Mouse (Mus musculus) erythroblast, adult 5-6 weeks (primary cell): ENCODE measurements around the gene Map2k3. TPM values are rescaled to one million over a fixed set of nuclear protein-coding genes. Genes with fewer than 3 reads are reported as not detected.

ENCODE experiments used
- ATAC-seq: replicated peaks from 2 replicates; pipeline ENCODE4 v1.8.0; 2016; ENCODE audit warnings: moderate number of reproducible peaks, mild to moderate bottlenecking, moderate TSS enrichment, inconsistent platforms; ENCODE audit not compliant: poor library complexity, low FRiP score, severe bottlenecking
- total RNA-seq, 2 experiments: library from RNA; stranded (forward) in 1 of 2; stranded (reverse) in 1 of 2; fragments of 150-400 nt in 1 of 2; fragments of 200-764, 138-1000 nt in 1 of 2; gene quantifications; 2 replicates each; pipeline versions ENCODE4 v1.2.3 to v1.2.4; 2015 to 2017; ENCODE audit warnings: low replicate concordance in 2 of 2

The Map2k3 gene
- total RNA-seq, 2 experiments from 2014 or later, result 21.6 to 28.1 TPM

GRCm38 (mm10) chr11:60922964-60923363, 8.9 kb upstream of the Map2k3 start:
- ATAC-seq, result no peak

DNA sequence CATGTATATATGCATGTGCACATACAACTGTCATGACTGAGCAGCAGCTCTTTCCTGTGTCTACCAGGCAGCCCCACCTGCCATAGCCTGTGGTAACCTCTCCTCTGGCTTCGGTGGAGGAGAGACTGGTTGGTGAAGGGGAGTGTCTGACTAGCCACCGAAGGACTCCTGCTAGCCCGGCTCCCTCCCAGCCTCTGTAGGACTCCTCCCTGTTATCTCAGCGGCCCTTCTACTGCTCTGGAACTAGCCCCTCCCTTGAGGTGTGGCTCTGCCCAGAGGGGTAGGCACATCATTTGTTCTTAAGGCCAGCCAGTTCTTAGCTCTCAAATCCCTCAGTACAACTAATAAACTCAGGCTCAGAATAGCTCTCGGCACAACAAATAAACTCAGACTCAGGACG, 7.3 kb upstream of the Map2k3 start:
- ATAC-seq, result peak; percentile 86

GRCm38 (mm10) chr11:60924981-60925380, 6.9 kb upstream of the Map2k3 start:
- ATAC-seq, result peak; percentile 24

- ATAC-seq, result peak; percentile 49
These were observed 4.6 kb upstream of the Map2k3 start for GRCm38 (mm10) chr11:60927264-60927663.

DNA sequence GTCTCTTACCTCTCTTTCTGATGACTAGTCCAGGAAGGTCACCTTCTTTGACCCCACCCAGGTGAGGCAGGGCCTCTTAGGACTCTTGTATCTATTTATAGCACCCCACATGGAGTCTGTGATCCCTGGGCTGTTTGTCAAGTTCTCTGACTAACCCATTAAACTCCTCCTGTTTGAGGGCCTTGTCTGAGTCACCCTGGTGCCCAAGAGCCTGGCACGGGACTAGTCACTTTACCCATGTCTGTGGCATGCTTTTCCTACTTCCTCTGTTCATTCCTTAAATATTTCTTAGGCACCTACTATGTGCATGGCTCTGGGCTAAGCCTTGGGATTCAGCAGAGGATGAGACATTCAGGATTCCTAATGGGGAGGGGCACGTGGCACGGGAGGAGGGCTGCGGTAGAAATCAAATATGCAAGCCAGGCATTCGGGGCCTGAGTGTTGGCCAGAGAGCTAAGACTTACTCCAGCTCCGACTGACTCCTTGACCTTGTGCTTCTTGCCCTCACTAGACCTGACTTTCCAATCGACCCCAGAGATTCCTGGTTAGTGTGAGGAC, 1.0 kb upstream of the Map2k3 start:
- no peak for ATAC-seq

DNA sequence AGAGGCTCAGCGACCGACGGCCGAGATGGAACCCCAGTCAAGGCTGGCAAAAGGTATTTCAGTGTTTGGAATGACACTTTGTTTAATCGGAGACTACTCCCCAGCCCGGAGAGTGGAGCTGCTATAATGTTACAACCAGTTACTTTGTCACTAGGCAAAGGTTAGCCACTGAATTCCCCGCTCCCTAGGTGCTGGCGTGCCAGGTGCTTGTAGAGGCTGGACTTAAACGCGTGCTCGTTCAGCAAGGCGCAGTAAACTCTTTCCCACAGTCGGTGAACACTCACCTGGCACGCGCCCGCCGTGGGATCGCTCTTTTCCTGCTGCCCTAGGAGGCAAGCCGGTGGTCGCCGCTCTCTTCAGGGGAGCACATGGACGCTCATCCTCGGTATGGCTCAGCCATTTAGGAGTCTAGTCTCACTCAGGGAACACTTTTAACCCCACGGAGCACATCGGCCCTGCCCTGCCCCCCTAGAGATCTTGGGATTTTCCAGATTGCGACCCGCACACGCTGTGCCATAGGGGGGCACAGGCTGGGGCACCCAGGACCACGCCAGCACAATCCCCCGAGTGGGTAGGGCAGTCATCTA, 458 bp upstream of the Map2k3 start:
- ATAC-seq, result peak; percentile 8

- ATAC-seq, result no peak
These were observed 729 bp downstream of the Map2k3 start for GRCm38 (mm10) chr11:60932503-60933020.

GRCm38 (mm10) chr11:60933178-60933930, 1.5 kb downstream of the Map2k3 start:
- ATAC-seq, result no peak

GRCm38 (mm10) chr11:60934795-60935194, 3.0 kb downstream of the Map2k3 start:
- no peak for ATAC-seq

- peak; percentile 80 for ATAC-seq
These were observed 3.6 kb downstream of the Map2k3 start for GRCm38 (mm10) chr11:60935326-60935974.

DNA sequence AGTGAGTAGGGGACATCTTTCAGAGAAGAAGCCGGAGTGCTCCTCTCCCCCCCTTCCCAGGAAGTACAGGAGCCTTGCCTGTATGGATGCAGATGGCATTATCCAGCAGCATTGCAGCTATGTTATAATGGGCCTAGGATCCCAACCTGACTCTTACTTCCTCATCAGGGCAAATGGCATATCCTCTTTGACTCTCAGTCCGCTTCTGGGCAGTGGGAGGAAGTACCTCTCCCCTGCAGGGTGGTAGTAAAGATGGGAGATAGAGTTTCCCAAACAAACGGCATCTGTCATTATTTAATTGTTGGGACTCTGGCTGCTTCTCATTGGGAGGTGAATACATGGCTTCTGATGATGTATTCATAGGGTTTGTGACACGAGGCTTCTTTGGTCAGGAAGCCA, 4.1 kb downstream of the Map2k3 start:
- ATAC-seq, result no peak

DNA sequence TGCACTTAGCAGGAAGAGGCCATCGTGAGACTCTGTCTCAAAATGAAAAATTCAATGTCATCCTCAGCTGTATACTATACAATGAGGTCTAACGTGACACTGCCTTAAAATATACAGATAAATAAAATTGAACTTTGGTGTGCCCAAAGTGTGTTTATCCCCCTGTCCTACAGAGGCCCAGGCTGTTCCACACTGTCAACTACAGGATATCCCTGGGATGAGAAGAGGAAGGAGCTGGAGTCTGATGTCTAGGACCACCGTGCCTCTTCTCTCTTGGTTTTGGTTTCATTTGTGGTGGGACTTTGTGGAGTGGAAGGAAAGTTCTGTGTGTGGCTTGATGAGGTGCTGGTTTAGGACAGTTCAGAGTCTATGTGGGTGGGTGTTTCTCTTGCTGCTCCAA, 5.8 kb downstream of the Map2k3 start:
- ATAC-seq, result no peak

- ATAC-seq, result no peak
These were observed 7.7 kb downstream of the Map2k3 start for GRCm38 (mm10) chr11:60939487-60939886.

DNA sequence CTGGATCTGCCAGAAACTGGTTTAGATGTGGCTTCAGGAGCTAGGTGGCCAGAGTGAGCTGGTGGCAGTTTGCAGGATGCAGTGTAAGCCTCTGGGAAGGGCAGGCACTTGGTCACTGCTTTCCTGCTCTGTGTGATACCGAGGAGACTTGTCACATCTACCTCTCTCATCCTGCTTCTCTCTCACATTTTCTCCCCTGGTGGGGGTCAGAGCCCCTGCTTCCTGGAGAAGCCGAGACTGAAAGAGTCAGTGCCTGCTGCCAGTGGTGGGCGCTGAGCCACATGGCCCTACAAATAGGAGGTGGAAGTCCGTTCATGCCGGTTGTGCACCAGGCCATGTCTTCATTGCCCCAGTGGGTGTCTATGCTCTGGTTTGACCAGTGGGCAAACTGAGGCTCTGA, 8.7 kb downstream of the Map2k3 start:
- no peak for ATAC-seq

GRCm38 (mm10) chr11:60941370-60941769, 9.5 kb downstream of the Map2k3 start:
- no peak for ATAC-seq

DNA sequence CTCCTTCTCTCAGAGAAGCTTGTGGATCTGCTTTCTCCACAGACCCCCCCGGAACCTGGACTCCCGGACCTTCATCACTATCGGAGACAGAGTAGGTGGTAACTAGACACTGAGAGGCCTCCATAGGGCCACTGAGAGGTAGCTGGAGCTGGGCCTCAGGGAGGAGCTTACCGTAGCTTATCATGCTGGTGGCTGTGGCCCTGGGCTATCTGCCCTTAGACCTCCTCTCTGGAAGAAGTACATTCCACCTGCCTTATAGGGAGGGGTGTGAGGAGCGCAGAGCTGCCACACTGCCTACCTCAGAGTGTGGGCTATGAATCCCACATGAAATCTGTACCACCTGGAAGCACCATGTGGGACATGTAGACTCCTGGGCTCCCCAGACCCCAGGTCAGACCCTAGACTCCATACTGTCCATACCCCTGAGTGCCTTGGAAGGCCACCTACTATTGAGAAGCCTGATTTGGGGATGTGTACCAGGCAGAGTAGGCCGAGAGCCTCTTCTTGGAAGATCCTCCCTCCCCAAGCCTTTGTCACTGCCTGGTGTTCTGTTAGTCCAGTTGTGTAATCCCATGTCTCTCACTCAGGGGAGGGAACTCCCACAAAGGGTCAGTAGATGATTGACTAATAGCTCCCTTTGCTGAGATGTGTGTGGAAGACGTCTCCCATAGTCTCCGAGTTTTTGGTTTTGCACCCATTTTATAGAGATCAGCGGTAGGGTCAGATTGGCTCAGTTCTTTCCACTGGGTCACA, 10.6 kb downstream of the Map2k3 start:
- ATAC-seq, result no peak

GRCm38 (mm10) chr11:60945003-60945402, 13.2 kb downstream of the Map2k3 start:
- no peak for ATAC-seq

- no peak for ATAC-seq
These were observed 20.1 kb downstream of the Map2k3 start for GRCm38 (mm10) chr11:60951896-60952295.

DNA sequence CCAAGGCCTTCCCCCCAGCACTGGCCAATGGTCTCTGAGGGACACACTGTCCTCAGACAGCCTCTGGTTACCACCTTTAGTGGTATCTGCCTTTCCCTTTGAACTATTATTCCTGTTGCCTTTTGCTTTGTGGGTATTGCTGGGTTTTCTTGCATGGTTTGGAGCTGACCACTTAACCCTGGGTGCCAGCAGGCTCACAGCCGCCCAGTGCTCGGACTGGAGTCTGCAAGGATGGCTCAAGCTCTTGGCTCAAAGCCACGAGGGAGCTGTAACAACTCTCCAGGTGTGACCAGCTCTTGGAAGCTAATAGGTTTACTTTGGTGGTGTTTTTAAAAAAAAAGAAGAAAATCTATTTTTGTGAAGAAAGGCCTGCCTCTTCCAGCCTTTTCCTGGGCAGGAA, 20.5 kb downstream of the Map2k3 start:
- ATAC-seq, result no peak

- no peak for ATAC-seq
These were observed 21.2 kb downstream of the Map2k3 start for GRCm38 (mm10) chr11:60952986-60953385.
